Mouse (Mus musculus) megakaryocyte, adult 5-6 weeks (primary cell): ENCODE results near the gene Popdc3. TPM values are rescaled to one million over a fixed set of nuclear protein-coding genes. Genes with fewer than 3 reads are reported as not detected.
"Not testable (repeated sequence)": the region's sequence is repeated elsewhere in the genome, so short reads cannot be mapped to it uniquely, and the experiment has no call there.

Source experiments
- ATAC-seq: 2 replicates; pipeline ENCODE4 v1.8.0; 2016; ENCODE audit warnings: mild to moderate bottlenecking, inconsistent platforms; ENCODE audit not compliant: poor library complexity, severe bottlenecking
- total RNA-seq, 2 experiments: library from RNA; stranded (forward) in 1 of 2; stranded (reverse) in 1 of 2; fragments of 153-499, 151-499 nt in 1 of 2; fragments of 221-1000, 200-1000 nt in 1 of 2; gene quantifications; 2 replicates each; pipeline versions ENCODE4 v1.2.3 to v1.2.4; 2015 to 2017

The Popdc3 gene
- total RNA-seq, 2 experiments from 2014 or later: 0.18 TPM; not detected in 1

GRCm38 (mm10) chr10:45303315-45304036 is 125.6 kb downstream of the Popdc3 start:
- no peak for ATAC-seq

GRCm38 (mm10) chr10:45305173-45305572 is 127.3 kb downstream of the Popdc3 start:
- no peak for ATAC-seq

- no peak for ATAC-seq
These were observed 133.2 kb downstream of the Popdc3 start for GRCm38 (mm10) chr10:45311129-45311528.

GRCm38 (mm10) chr10:45311624-45312023 is 133.7 kb downstream of the Popdc3 start:
- ATAC-seq: no peak

- ATAC-seq: no peak
These were observed 137.0 kb downstream of the Popdc3 start for GRCm38 (mm10) chr10:45314865-45315264.

- ATAC-seq: no peak
These were observed 141.0 kb downstream of the Popdc3 start for GRCm38 (mm10) chr10:45318922-45319321.

GRCm38 (mm10) chr10:45320296-45320695 is 142.4 kb downstream of the Popdc3 start:
- ATAC-seq: no peak

GRCm38 (mm10) chr10:45324159-45324558 is 146.3 kb downstream of the Popdc3 start:
- ATAC-seq: no peak

GRCm38 (mm10) chr10:45328196-45329000 is 150.5 kb downstream of the Popdc3 start:
- no peak for ATAC-seq

GRCm38 (mm10) chr10:45334925-45335324 is 157.0 kb downstream of the Popdc3 start:
- no peak for ATAC-seq

- ATAC-seq: no peak
These were observed 157.8 kb downstream of the Popdc3 start, which contains the start of gene Bves for GRCm38 (mm10) chr10:45335434-45336422. Gene Bves (plus strand): TSS chr10:45335772.

- no peak for ATAC-seq
These were observed 161.2 kb downstream of the Popdc3 start for GRCm38 (mm10) chr10:45339106-45339505.

- ATAC-seq: no peak
These were observed 166.5 kb downstream of the Popdc3 start for GRCm38 (mm10) chr10:45344381-45344780.

- ATAC-seq: no peak
These were observed 167.3 kb downstream of the Popdc3 start for GRCm38 (mm10) chr10:45345217-45345616.

- not testable (repeated sequence) for ATAC-seq
These were observed 170.2 kb downstream of the Popdc3 start for GRCm38 (mm10) chr10:45348143-45348542.

- no peak for ATAC-seq
These were observed 178.2 kb downstream of the Popdc3 start for GRCm38 (mm10) chr10:45356091-45356490.

- no peak for ATAC-seq
These were observed 185.5 kb downstream of the Popdc3 start for GRCm38 (mm10) chr10:45363396-45363795.

- ATAC-seq: no peak
These were observed 189.2 kb downstream of the Popdc3 start for GRCm38 (mm10) chr10:45366987-45367705.
